Mouse (Mus musculus) heart, adult 2 months (tissue): ENCODE results near the gene Aatk. TPM values are rescaled to one million over a fixed set of nuclear protein-coding genes. Genes with fewer than 3 reads are reported as not detected.

Experiments
- DNase-seq, 2 experiments: peaks; one replicate each; pipeline ENCODE4 v3.0.0; 2021
- H3K27ac ChIP-seq: fragments of 200-600 bp; 2 replicates; pipeline ENCODE4 v1.8.1; 2022
- H3K27me3 ChIP-seq: fragments of 200-500 bp; 2 replicates; pipeline ENCODE4 v1.6.1; 2012; ENCODE audit warnings: mild to moderate bottlenecking, low read length, inconsistent platforms, mixed read lengths; ENCODE audit not compliant: control insufficient read depth, insufficient read depth
- H3K36me3 ChIP-seq: fragments of 200-500 bp; 2 replicates; pipeline ENCODE4 v1.6.1; 2012; ENCODE audit warnings: low read length, inconsistent platforms; ENCODE audit not compliant: control insufficient read depth, insufficient read depth
- H3K4me1 ChIP-seq: fragments of 200-500 bp; 2 replicates; pipeline ENCODE4 v1.6.1; 2011; ENCODE audit warnings: low read length; ENCODE audit not compliant: control insufficient read depth, insufficient read depth
- H3K4me3 ChIP-seq: fragments of 200-600 bp; 2 replicates; pipeline ENCODE4 v1.8.1; 2022
- H3K79me2 ChIP-seq: fragments of 200-500 bp; replicated peaks from 2 replicates; pipeline ENCODE4 v1.6.1; 2012; ENCODE audit warnings: mild to moderate bottlenecking, inconsistent platforms, low read length, moderate library complexity, mixed read lengths; ENCODE audit not compliant: control insufficient read depth, insufficient read depth
- H3K9ac ChIP-seq: fragments of 200-500 bp; 2 replicates; pipeline ENCODE4 v1.6.1; 2012; ENCODE audit warnings: low read depth, mild to moderate bottlenecking, control low read depth, inconsistent platforms, low read length, mixed read lengths
- CTCF ChIP-seq: fragments of 200-600 bp; IDR thresholded peaks from 2 replicates; pipeline ENCODE4 v1.8.1; 2022; ENCODE audit warnings: antibody characterized with exemption, mild to moderate bottlenecking, moderate library complexity
- EP300 ChIP-seq: fragments of 200-500 bp; IDR thresholded peaks from 2 replicates; pipeline ENCODE4 v1.6.1; 2011; ENCODE audit warnings: low read depth, low read length, control low read depth; ENCODE audit not compliant: insufficient read depth
- POLR2A ChIP-seq: fragments of 200-500 bp; IDR thresholded peaks from 2 replicates; pipeline ENCODE4 v1.6.1; 2011; ENCODE audit warnings: mild to moderate bottlenecking, low read depth, low read length, control low read depth; ENCODE audit not compliant: insufficient read depth
- WGBS: fragments of 180-500 bp; shearing (Covaris S2); methylation state at CpG from one replicate; pipeline ENCODE4 v1.1.7; 2018; 5-methylcytosine and 5-hydroxymethylcytosine counted together
- intact Hi-C: fragments of 180-260 bp; cut with DNase I; formaldehyde crosslinking; loops from one replicate; pipeline ENCODE4 v1.15.1; 2025
- polyA plus RNA-seq: library from polyadenylated mRNA; depleted of rRNA; stranded (reverse); fragments of >200 nt; gene quantifications from 2 replicates; pipeline ENCODE4 v1.2.3, GENCODE M21; 2012
- total RNA-seq, 2 experiments: library from RNA; stranded (reverse); gene quantifications; 2 replicates each; pipeline ENCODE4 v1.2.3; 2021

The Aatk gene
- total and polyA plus RNA-seq, 3 experiments, result 3.6 to 10.3 (median 4.7) TPM

GRCm38 (mm10) chr11:120008956-120009355 lies 38.0 kb downstream of the Aatk start:
- Histone ChIP-seq H3K27me3 (no peaks in the 10 kb centered on the region), H3K4me1 (peaks cover 3% of the 10 kb centered on the region), H3K79me2 (no peaks in the 10 kb centered on the region), H3K27ac (no peak overlapping the region), H3K36me3 (no peaks in the 10 kb centered on the region), H3K9ac (no peak overlapping the region), H3K4me3 (no peak overlapping the region)
- whole genome bisulfite sequencing, result 82% methylated on average over 8 of the region's 8 CpGs
- no peak for TF ChIP-seq POLR2A
- no peak for TF ChIP-seq EP300
- TF ChIP-seq CTCF, result no peak
- intact Hi-C loops, result no loop called here
- DNase-seq, result no peak

GRCm38 (mm10) chr11:120008501-120008900 lies 38.5 kb downstream of the Aatk start:
- H3K79me2 ChIP-seq, result no peaks in the 10 kb centered on the region
- intact Hi-C loops, result no loop called here

GRCm38 (mm10) chr11:120007496-120008080 lies 39.4 kb downstream of the Aatk start:
- Histone ChIP-seq H3K27me3 (no peaks in the 10 kb centered on the region), H3K4me1 (no peaks in the 10 kb centered on the region), H3K27ac (no peak overlapping the region), H3K36me3 (no peaks in the 10 kb centered on the region), H3K9ac (no peak overlapping the region), H3K79me2 (no peaks in the 10 kb centered on the region), H3K4me3 (no peak overlapping the region)
- 38% methylated on average over 4 of the region's 4 CpGs for WGBS
- TF ChIP-seq CTCF (no peak), POLR2A (no peak), EP300 (no peak)
- DNase-seq, result no peak
- intact Hi-C loops, result no loop called here

More at GRCm38 (mm10) chr11:120008501-120008900, 38.5 kb downstream of the Aatk start:
- Histone ChIP-seq H3K27ac (no peak overlapping the region), H3K4me3 (no peak overlapping the region), H3K9ac (no peak overlapping the region), H3K36me3 (no peaks in the 10 kb centered on the region), H3K4me1 (peaks cover 1% of the 10 kb centered on the region), H3K27me3 (no peaks in the 10 kb centered on the region)
- TF ChIP-seq POLR2A (no peak), CTCF (no peak), EP300 (no peak)
- no peak for DNase-seq
- 89% methylated on average over 1 of the region's 1 CpGs for WGBS

GRCm38 (mm10) chr11:120005434-120006317 lies 41.3 kb downstream of the Aatk start:
- no peak for TF ChIP-seq CTCF
- TF ChIP-seq POLR2A, result no peak
- no peak for TF ChIP-seq EP300
- Histone ChIP-seq H3K9ac (no peak overlapping the region), H3K79me2 (no peaks in the 10 kb centered on the region), H3K27ac (no peak overlapping the region), H3K27me3 (no peaks in the 10 kb centered on the region), H3K36me3 (no peaks in the 10 kb centered on the region), H3K4me1 (no peaks in the 10 kb centered on the region), H3K4me3 (no peak overlapping the region)
- intact Hi-C loops, result no loop called here
- WGBS, result 90% methylated on average over 18 of the region's 18 CpGs
- DNase-seq, result no peak

GRCm38 (mm10) chr11:120002634-120003220 lies 44.2 kb downstream of the Aatk start:
- TF ChIP-seq CTCF (no peak), EP300 (no peak), POLR2A (no peak)
- no peak for DNase-seq
- WGBS, result 93% methylated on average over 7 of the region's 7 CpGs

More at GRCm38 (mm10) chr11:120002634-120003220, 44.2 kb downstream of the Aatk start:
- Histone ChIP-seq H3K27ac (no peak overlapping the region), H3K79me2 (no peaks in the 10 kb centered on the region), H3K27me3 (no peaks in the 10 kb centered on the region), H3K4me3 (no peak overlapping the region), H3K9ac (no peak overlapping the region), H3K4me1 (no peaks in the 10 kb centered on the region), H3K36me3 (no peaks in the 10 kb centered on the region)
- intact Hi-C loops, result no loop called here
